Mouse (Mus musculus): ENCODE data around the gene Acot6.

GRCm38 (mm10) chr12:84110814-84111213, 10.4 kb downstream of the Acot6 start:
- no peak for TF ChIP-seq POLR2A (IDR thresholded peaks at IDR 0.05; ENCODE audit: low read depth, low read length)
- no peak for TF ChIP-seq CTCF (IDR thresholded peaks at IDR 0.05; ENCODE audit: extremely low read depth, insufficient read depth, insufficient read length, insufficient replicate concordance)
